Mouse (Mus musculus) yolk sac, embryonic 10.5 days (tissue): ENCODE measurements around the gene Gm49776.

Experiments
- DNase-seq: peaks from one replicate; pipeline ENCODE4 v3.0.0-alpha.2; 2017; ENCODE audit warnings: low spot score

Gene Gm49776

GRCm38 (mm10) chr16:18234671-18235388 is 23.3 kb downstream of the Gm49776 start, which contains the start of gene Zdhhc8:
Gene Zdhhc8, minus strand, starts transcription at chr16:18235136.
- peak; percentile 75 for DNase-seq

DNA sequence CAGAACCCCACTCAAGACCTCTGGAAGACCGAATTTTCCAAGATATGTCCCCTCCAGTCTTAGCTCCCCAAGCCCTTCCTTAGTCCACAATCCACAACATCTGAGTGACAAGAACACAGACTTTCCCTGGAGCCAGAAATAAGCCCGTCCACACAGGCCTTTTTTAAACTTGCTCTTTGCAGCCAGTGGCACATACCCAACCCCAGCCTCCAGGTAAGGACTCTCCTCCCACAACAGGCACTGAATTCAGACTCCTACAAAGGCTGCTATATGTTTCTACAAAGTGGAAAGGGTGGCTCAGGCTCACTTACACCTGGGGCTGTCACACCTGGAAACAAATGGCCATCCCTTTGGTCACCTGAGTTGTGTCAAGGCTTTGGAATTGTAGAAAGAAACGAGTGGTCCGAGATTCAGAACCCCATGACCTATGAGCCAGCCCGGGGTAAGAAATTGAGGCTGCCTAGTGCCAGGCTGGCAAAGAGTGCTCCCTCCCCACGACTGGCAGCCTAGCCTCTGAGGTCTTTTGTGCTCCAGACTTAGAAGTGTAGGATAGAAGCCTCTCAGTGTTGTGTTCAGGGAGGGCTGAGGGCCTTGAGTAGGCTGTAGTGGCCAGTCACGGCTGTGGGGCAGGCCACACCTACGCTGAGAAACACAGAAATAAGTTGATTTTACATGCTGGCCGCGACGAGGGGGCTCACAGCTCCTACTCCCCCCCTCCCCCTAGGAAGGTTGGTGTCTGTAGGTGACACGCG is 24.0 kb downstream of the Gm49776 start:
- DNase-seq = no peak

DNA sequence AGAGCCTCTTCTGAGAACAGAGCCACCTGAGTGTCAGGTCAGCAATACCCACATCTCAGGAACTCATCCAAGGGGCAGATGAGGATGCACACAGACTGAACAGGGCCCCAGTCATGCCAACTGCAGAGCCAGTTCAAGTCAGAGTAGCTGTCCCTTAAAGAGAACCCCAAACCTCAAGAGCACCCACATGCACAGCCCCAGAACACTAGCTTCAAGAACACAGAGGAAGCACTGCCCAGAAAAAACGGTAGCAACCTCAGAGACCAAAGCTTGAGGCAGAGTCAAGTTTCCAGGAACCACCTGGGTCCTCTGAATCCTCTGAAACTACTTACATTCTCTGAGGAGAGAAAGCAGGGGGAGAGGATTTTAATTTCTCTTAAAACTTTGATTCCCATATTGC is 24.7 kb downstream of the Gm49776 start:
- DNase-seq = no peak

DNA sequence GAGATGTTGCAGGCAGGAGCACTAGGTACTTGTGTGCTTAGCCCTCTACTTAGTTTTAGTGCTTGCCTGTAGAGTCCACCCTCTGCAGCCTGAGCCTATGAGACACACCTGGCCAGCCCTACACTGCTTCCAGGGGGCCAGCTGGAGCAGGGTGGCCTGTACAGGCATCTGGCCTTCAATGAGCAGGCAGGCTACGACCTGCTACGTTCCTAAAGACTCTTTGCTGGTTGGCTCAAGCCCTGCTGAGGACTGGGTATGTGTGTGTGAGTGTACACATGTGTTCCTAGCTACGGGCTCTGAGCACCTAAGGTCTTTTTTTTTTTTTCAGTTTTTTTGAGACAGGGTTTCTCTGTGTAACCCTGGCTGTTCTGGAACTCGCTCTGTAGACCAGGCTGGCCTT is 26.7 kb downstream of the Gm49776 start:
- no peak for DNase-seq

- DNase-seq = no peak
Observed at GRCm38 (mm10) chr16:18231047-18231446, 27.1 kb downstream of the Gm49776 start.

GRCm38 (mm10) chr16:18230617-18231016 is 27.5 kb downstream of the Gm49776 start:
- no peak for DNase-seq

DNA sequence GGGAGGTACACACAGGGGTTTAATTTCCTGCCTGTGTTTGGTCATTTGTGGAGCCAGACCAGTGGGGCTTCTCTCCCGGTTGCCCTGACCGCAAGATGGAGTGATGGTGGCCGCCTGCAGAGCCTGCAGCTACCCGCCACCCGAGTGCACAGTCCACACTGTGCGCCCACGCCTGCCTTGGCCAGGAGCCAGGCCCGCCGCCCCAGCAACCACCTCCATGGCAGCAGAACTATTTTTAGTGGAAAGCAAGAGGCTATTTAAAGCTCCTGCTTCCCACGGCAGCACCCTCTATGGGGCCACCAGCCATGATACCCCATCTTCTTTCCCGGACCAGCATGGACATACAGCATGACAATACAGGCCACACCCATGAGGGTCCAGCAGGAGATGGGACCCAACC is 28.5 kb downstream of the Gm49776 start:
- no peak for DNase-seq

DNA sequence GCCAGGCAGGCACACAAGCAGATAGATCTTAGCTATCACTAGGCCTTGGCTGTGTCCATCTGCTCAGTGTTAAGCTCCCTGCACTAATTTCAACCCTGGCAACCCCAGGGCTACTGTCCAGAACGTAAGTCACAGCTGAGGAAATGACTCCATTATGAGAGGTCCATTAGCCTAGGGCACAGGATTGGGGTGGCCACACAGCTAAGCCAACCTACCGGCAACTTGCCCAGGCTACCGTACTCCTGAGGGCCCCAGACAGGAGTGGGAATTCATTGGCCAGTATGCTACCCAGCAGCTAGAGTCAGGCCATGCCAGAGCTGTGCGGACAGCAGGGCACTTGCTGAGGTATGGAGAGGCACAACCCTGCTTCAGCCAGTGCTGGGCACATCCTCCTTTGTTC is 29.3 kb downstream of the Gm49776 start:
- DNase-seq = no peak

DNA sequence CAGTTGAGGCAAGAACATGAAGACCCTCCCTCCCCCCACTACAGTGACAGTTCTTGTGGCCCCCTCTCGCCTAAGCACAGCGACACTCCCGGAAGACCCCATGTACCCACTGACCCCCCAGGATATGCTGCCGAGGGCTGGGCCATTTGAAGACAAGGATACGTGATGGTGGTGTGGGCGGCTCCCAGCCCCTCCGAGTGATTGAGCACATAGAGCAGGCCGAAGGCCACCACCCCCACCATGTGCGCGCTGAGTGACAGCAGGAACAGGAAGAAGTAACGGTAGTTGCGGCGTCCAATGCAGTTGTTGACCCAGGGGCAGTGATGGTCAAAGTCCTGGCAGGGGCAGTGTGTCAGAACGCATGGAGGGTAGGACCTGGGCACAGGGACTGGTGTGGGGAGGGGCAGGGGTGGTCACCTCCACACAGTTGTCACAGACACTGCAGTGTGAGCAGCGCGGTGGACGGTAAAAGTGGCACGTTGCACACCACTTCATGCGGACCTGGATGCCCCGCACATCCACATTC is 30.2 kb downstream of the Gm49776 start:
- no peak for DNase-seq

DNA sequence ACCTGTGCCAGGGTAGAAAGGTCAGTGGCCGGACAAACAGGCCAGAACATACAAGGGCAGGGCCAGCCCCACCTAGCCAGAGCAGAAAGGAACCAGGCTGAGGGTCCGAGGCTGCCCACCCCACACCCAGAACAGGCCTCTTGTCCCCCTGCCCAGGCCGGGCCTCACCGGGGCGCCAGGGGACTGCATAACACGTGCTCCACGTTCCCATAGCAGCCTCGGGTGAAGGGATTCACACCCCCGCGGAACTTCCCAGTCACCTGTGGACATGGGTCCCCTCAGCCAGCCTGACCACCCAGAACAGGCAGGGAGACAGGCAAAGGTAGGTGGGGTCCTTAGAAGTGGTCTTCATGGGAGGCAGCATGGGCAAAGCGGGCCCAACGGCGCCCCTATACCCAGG is 30.9 kb downstream of the Gm49776 start:
- DNase-seq = no peak

DNA sequence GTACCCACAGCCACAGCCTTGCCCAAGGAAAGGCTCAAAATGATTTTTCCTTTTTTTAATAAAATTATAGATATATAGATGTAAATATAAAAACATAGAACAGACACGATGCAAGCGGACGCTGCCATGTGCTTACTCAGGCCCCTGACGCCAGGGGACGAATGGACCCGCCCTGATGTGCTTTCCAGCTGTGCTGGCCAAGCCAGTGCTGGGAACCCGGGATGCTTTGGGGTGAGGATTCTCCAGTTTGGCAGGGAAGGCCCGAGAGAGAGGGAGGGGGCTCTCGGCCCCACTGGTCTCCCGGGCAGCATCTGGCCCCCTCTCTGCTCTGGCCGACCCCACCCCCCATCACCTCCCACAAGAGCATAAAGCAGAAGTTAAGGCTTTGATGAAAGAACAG is 35.9 kb downstream of the Gm49776 start:
- DNase-seq = no peak

DNA sequence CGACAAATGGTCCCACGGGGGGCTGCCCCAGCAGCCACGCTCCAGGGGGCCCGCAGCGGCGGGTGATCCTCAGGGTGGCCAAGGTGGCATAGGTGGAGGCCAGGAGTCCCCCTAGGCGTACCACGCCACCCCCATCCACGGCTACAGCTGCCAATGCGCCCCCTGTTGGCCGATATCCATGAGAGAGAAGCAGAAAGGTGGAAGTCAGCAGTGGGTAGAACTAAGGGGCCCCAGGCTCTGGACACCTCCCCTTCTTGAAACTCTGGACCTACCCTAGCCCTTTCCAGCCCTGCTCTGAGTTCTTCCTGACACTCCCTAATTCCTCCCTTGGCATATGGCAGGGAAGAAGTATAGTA is 36.6 kb downstream of the Gm49776 start:
- no peak for DNase-seq

DNA sequence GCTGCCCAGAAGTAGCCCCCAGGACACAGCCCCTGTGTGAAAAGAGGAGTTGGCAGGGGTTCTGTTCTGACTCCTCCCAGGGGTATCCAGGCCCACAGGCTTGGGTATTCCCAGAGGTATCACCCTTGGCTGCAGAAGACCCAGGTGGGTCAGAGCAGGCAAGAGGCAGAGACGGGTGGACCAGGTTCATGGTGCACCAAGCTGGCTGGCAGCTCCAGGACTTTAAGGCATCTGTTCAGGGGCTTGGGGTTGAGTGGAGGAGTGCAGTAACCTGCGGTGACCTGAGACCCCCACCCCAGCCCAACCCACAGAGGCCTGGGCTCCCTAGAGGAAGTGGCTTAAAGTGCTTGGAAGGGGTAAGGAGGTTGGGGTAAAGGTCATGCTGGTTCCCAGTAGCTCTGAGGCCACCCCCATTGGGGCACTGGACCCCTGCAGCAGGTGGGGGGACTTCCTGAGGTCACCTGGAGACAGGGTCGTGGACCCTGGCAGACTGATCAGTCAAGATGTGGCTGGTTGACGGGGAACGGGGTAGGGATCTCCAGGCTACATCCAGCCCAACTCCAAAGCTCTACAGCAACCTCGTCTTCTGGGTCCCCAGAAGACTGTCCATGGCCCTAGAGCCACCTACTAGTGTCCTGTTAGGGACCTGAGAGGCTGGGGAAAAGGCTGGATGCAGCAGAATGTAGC is 37.1 kb downstream of the Gm49776 start:
- DNase-seq = no peak

GRCm38 (mm10) chr16:18220001-18220400 is 38.1 kb downstream of the Gm49776 start:
- peak; percentile 22 for DNase-seq

DNA sequence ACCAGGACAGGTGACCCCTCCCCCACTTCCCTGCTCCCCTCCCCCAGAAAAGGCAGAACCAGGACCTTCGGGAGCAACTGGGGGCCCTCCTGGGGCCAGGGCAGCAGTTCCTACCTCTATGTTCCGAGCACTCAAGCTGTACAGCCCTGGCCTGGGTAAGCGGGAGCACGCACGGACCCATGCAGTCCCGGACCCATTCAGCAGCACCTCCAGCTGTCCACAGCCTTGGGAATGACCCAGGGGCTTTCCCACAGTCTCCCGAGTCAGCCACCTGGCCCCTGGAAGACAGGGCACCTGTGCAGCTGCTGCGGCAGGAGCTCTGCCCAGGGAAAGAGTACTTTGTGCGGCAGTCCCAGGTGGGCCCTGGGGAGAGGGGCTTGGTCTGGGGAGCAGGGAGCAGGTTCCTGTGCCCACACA is 39.5 kb downstream of the Gm49776 start:
- DNase-seq = no peak

GRCm38 (mm10) chr16:18217579-18217978 is 40.5 kb downstream of the Gm49776 start, which contains the start of gene Ccdc188:
Gene Ccdc188, plus strand, starts transcription at chr16:18217879.
- DNase-seq = no peak

DNA sequence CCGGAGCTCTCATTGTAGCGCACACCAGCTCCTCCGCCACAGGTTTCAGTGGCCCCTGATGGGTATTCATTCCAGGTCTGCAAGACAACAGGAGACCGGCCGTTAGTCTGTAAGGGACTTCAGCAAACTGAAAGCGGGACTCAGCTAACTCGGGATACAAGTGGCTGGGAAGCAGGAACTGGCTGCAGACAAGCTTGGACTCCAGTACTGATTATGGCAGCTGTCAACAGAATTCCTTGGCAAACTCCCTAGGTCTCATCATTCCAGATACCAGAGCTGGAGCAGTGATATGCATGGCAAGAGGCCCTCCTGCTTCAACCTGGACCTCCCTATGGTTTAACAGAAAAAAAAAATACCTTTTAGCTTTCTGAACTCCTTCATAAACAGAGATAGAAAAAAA is 43.3 kb downstream of the Gm49776 start:
- no peak for DNase-seq

- DNase-seq = no peak
Observed at GRCm38 (mm10) chr16:18213689-18214088, 44.4 kb downstream of the Gm49776 start.

- DNase-seq = peak; percentile 42
Observed at GRCm38 (mm10) chr16:18211417-18212171, 46.5 kb downstream of the Gm49776 start.

GRCm38 (mm10) chr16:18210701-18211416 is 47.3 kb downstream of the Gm49776 start:
- no peak for DNase-seq

DNA sequence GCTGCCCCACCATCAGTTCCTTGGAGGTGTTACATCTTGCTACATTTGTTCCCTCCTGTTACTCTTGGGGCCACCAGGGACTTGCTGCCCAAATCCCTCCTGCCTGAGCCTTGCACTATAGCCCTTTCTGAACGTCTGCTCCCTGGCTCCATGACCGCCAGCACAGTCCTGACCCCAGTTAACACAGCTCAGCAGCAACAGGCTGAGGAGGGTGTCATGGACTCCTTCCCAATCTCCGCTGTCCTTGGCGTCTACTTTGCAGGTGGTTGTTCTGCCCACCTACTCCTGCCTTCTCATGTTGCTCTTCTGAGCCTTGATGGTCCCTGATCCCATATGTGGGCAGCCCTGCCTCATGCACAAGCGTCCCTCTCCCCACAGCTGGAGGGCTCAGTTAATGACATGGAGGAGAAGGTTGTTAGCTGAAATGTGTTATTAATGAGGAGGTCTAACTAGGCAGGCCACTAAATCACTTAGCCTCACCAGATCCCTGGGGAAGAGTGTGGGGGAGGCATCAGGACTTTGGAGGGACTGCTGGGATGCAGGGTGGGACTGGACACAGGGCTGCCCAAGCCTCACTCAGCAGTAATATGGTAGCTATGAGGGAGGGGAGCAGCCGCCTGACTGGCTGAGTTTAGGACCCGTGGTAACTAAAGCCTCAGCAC is 54.6 kb downstream of the Gm49776 start:
- no peak for DNase-seq
